Mouse (Mus musculus): Measurements from ENCODE around the gene Etl4.

- TF ChIP-seq CTCF (IDR thresholded peaks at IDR 0.05; ENCODE audit: control insufficient read depth, insufficient read depth, low read length): no peak
- TF ChIP-seq POLR2A (IDR thresholded peaks at IDR 0.05; ENCODE audit: borderline replicate concordance, control insufficient read depth, low read depth, low read length): no peak
Observed at GRCm38 (mm10) chr2:20294596-20294995, 385.0 kb downstream of the Etl4 start.

Measured in bone marrow, adult 2 months (tissue).